Mouse (Mus musculus): ENCODE data around the gene Gnmt.
A peak's percentile ranks its signal among the peaks of the same experiment; 100 is the strongest.

The Gnmt gene

DNA sequence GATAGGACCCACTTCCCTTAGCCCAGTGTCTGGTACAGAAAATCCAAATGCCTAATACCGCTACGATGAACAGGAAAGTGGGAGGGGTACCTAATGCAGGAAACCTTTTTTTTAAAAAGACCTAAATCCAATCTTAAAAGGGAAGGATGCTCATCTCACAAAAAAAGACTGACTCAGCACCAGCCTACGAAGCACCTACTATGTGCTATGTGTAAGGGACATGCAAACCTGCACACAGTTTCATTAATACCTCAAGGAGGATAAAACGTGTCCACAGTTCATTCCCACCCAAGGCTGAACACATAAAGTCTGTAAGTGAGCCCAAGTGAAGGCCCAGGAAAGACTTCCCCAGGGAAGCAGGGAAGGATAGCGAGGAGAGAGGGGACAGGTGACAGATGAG, 26.5 kb downstream of the Gnmt start:
- DNase-seq = no peak

GRCm38 (mm10) chr17:46702100-46702499, 26.9 kb downstream of the Gnmt start:
- DNase-seq = no peak

GRCm38 (mm10) chr17:46701489-46701888, 27.5 kb downstream of the Gnmt start:
- no peak for DNase-seq

DNA sequence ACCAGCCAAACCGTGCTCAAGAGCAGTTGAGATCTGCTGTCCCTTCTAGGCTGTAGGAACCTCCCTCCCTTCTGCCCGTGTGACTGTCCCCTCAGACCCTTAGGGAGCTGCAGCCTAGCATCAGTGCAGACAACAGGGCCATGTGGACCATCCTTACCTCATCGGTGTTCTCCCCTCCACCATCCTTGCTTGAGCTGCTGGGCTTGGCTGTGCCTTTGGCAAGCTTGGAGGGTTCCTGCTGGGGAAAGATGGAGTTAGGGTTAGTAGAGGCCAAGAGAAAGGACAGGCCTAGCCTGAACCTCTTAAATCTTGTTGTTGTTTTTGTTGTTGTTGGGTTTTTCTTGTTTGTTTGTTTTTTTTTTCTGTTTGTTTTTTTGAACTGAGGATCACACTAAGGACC, 29.1 kb downstream of the Gnmt start:
- no peak for DNase-seq

DNA sequence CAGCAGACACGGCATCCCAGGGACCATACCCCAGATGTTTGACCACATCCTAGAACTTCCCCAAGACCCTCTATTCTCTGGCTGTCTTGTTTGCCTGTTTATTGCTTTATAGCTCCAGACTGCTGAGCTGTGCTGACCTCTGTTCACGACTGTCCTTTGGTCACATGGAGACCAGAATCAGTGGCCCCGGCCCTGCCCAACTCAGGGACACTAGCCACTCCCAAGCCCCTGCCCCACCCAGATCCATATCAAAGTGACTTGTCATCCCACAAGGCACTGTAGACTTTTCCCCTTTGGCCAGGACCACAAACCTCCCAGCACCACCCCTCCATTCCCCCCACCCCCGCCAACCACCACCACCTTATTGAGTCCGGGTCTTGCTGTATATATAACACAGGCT, 29.7 kb downstream of the Gnmt start:
- DNase-seq = no peak

GRCm38 (mm10) chr17:46698515-46698914, 30.5 kb downstream of the Gnmt start:
- no peak for DNase-seq

GRCm38 (mm10) chr17:46694517-46695063, 34.4 kb downstream of the Gnmt start:
- no peak for DNase-seq

GRCm38 (mm10) chr17:46691390-46691789, 37.6 kb downstream of the Gnmt start:
- DNase-seq = no peak

- DNase-seq = no peak
Observed at GRCm38 (mm10) chr17:46690665-46691064, 38.3 kb downstream of the Gnmt start.

DNA sequence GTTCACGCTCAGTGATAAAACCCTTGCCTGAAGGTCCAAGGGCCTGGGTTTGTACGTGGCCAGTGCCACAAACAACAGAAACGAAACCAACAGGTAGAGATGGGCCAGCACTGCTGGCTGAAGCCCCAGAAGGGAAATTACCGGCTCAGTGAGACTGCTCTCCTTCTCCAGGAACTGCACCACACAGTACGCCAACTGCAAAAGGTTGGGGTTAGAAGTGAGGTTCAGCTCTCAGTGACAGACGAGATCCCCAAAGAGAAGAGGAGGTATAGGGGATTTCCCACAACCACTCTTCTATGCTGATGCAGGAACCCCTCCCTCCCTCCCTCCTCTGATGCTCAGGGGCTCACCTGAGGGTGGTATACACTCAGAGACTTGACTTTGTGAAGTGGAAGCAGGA, 43.1 kb downstream of the Gnmt start:
- no peak for DNase-seq

DNA sequence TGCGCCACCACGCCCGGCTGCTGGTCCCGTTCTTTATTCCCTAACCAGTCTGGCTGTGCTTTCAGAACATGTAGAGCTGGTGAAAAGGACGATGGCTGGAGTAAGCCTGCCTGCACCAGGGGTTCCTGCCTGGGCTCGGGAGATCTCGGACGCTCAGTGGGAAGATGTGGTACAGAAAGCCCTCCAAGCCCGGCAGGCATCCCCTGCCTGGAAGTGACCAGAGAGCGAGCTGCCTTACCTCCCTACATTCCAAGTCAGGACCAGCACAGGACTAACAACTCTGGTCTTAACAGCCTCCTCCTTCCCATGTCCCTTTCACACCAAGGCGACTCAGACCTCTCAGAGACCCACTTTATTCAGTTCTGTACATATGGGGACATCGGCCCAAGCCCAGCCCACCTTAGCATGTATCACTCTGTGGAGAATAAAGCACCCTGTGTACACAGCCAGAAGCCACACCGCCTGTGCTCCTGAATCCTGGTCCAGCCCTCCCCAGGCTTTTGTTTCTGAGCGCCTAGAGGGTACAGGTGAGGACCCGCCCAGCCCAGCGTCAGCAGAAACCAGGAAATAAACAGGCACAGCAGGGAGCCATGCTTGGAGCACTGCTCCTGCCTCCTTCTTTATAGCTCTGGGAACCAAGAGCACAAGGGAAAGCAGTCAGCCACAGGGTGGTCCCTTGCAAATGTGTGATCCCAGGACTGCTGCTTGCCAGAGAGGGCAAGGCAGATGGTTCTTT, 46.1 kb downstream of the Gnmt start:
- DNase-seq = no peak

- no peak for DNase-seq
Observed at GRCm38 (mm10) chr17:46681466-46682118, 47.4 kb downstream of the Gnmt start.

- peak; percentile 97 for DNase-seq
Observed at GRCm38 (mm10) chr17:46680760-46681373, 48.1 kb downstream of the Gnmt start, which contains the start of gene Klhdc3. Gene Klhdc3, minus strand, starts transcription at chr17:46680914.

- DNase-seq = no peak
Observed at GRCm38 (mm10) chr17:46679843-46680759, 48.9 kb downstream of the Gnmt start.

DNA sequence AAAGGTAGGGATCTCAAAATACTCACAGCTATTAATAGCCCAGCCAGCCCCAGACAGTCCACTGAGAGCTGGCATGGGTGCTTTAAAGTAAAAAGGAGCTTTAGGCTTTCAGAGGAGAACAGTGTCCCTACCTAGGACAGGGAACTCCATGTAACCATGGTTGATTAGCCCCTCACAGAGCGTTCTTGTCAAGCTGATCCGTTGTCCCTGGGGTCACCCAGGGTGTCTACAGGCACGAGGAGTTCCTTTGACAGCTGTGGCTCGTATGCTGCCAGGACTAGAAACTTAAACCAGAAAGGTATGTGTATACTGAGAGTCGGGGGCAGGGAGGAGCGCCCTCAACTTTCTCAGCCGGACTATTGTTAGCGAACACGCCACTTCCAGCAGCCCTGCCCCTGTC, 50.1 kb downstream of the Gnmt start:
- no peak for DNase-seq

- peak; percentile 30 for DNase-seq
Observed at GRCm38 (mm10) chr17:46678416-46678815, 50.6 kb downstream of the Gnmt start, which contains the start of gene Mea1. Gene Mea1, plus strand, starts transcription at chr17:46678793.

Data from kidney, adult 18-20 months (tissue).